Mouse (Mus musculus) cerebellum, adult 18-20 months (tissue): ENCODE results near the gene Erbb4.

ENCODE experiments used
- DNase-seq, 2 experiments: peaks; one replicate each; pipeline ENCODE4 v3.0.0; 2021

Erbb4 gene

GRCm38 (mm10) chr1:69024858-69025257, 83.0 kb downstream of the Erbb4 start:
- no peak for DNase-seq

- DNase-seq = no peak
These were observed 84.5 kb downstream of the Erbb4 start for GRCm38 (mm10) chr1:69023157-69023925.

GRCm38 (mm10) chr1:69009800-69010505, 97.9 kb downstream of the Erbb4 start:
- DNase-seq = no peak

- DNase-seq = no peak
These were observed 106.5 kb downstream of the Erbb4 start for GRCm38 (mm10) chr1:69001371-69001770.

- no peak for DNase-seq
These were observed 128.6 kb downstream of the Erbb4 start for GRCm38 (mm10) chr1:68979251-68979650.

GRCm38 (mm10) chr1:68978571-68978970, 129.3 kb downstream of the Erbb4 start:
- DNase-seq = no peak

GRCm38 (mm10) chr1:68973355-68974127, 134.3 kb downstream of the Erbb4 start:
- DNase-seq = peak in 1 of 2 experiments; percentile 4

GRCm38 (mm10) chr1:68964127-68964526, 143.7 kb downstream of the Erbb4 start:
- no peak for DNase-seq

- DNase-seq = no peak
These were observed 146.3 kb downstream of the Erbb4 start for GRCm38 (mm10) chr1:68961365-68962116.

- DNase-seq = no peak
These were observed 150.9 kb downstream of the Erbb4 start for GRCm38 (mm10) chr1:68956766-68957533.

- DNase-seq = no peak
These were observed 152.4 kb downstream of the Erbb4 start for GRCm38 (mm10) chr1:68955482-68955881.

- no peak for DNase-seq
These were observed 164.7 kb downstream of the Erbb4 start for GRCm38 (mm10) chr1:68943141-68943540.

- DNase-seq = no peak
These were observed 173.1 kb downstream of the Erbb4 start for GRCm38 (mm10) chr1:68934804-68935203.

- peak; percentile 17 to 30 for DNase-seq
These were observed 174.4 kb downstream of the Erbb4 start for GRCm38 (mm10) chr1:68933330-68934065.

GRCm38 (mm10) chr1:68917828-68918227, 190.0 kb downstream of the Erbb4 start:
- no peak for DNase-seq

- no peak for DNase-seq
These were observed 215.8 kb downstream of the Erbb4 start for GRCm38 (mm10) chr1:68892041-68892440.

- DNase-seq = peak; percentile 83
These were observed 221.0 kb downstream of the Erbb4 start for GRCm38 (mm10) chr1:68886823-68887222.

GRCm38 (mm10) chr1:68874954-68875353, 232.9 kb downstream of the Erbb4 start:
- DNase-seq = no peak

GRCm38 (mm10) chr1:68873635-68874020, 234.2 kb downstream of the Erbb4 start:
- DNase-seq = no peak

GRCm38 (mm10) chr1:68872976-68873634, 234.8 kb downstream of the Erbb4 start:
- DNase-seq = no peak

- DNase-seq = no peak
These were observed 247.5 kb downstream of the Erbb4 start for GRCm38 (mm10) chr1:68860341-68860740.
